Mouse (Mus musculus) forebrain, embryonic 13.5 days (tissue): ENCODE measurements at regions not wholly inside any gene's neighbourhood (a gene's known extent, or its start where the extent isn't known, plus 50 kb on each side); places are given as distances from the start of the nearest gene placed in this dataset. TPM values are rescaled to one million over a fixed set of nuclear protein-coding genes. Genes with fewer than 3 reads are reported as not detected.
A peak's percentile ranks its signal among the peaks of the same experiment; 100 is the strongest.

Experiments
- ATAC-seq: fragments of 200-750 bp; cut with Nextera tagmentation; 2 replicates; pipeline ENCODE4 v1.8.0; 2017
- H3K27ac ChIP-seq: fragments of 300-500 bp; sonication (generic); 2 replicates; pipeline ENCODE4 v1.5.1; 2015; ENCODE audit warnings: inconsistent platforms, mild to moderate bottlenecking, moderate library complexity
- H3K27me3 ChIP-seq: fragments of 300-500 bp; sonication (generic); 2 replicates; pipeline ENCODE4 v1.6.1; 2015; ENCODE audit warnings: mild to moderate bottlenecking, inconsistent platforms
- H3K36me3 ChIP-seq: fragments of 300-500 bp; sonication (generic); 2 replicates; pipeline ENCODE4 v1.6.1; 2015; ENCODE audit warnings: mild to moderate bottlenecking, inconsistent platforms; ENCODE audit not compliant: poor library complexity, severe bottlenecking
- H3K4me1 ChIP-seq: fragments of 300-500 bp; sonication (generic); 2 replicates; pipeline ENCODE4 v1.6.1; 2015; ENCODE audit warnings: inconsistent platforms
- H3K4me2 ChIP-seq: fragments of 300-500 bp; sonication (generic); 2 replicates; pipeline ENCODE4 v1.6.1; 2015; ENCODE audit warnings: inconsistent platforms, mild to moderate bottlenecking, moderate library complexity
- H3K4me3 ChIP-seq: fragments of 300-500 bp; sonication (generic); 2 replicates; pipeline ENCODE4 v1.5.1; 2015; ENCODE audit warnings: mild to moderate bottlenecking, inconsistent platforms
- H3K9ac ChIP-seq: fragments of 300-500 bp; sonication (generic); 2 replicates; pipeline ENCODE4 v1.6.1; 2015; ENCODE audit warnings: mild to moderate bottlenecking, inconsistent platforms
- H3K9me3 ChIP-seq: fragments of 300-500 bp; sonication (generic); replicated peaks from 2 replicates; pipeline ENCODE4 v1.6.1; 2016; ENCODE audit warnings: inconsistent platforms
- WGBS: fragments of 180-500 bp; shearing (Covaris S2); methylation state at CpG from one replicate; pipeline ENCODE4 v1.1.7; 2015; 5-methylcytosine and 5-hydroxymethylcytosine counted together
- microRNA-seq: library from miRNA; unstranded; fragments of <30 nt; microRNA quantifications from one replicate; pipeline ENCODE4, GENCODE M21; 2016

GRCm38 (mm10) chr8:109417971-109418370 lies 75.9 kb upstream of the Pmfbp1 start:
- Histone ChIP-seq H3K4me3 (no peak overlapping the region), H3K36me3 (no peaks in the 10 kb centered on the region), H3K9me3 (no peaks in the 10 kb centered on the region), H3K9ac (peak overlapping the region; percentile 34; the same call in 1 of the 2 replicates), H3K27me3 (no peaks in the 10 kb centered on the region), H3K4me2 (peak overlapping the region; percentile 15), H3K4me1 (peaks cover 37% of the 10 kb centered on the region), H3K27ac (peak overlapping the region; percentile 81)
- 14% methylated on average over 12 of the region's 12 CpGs for WGBS
- peak; percentile 27; the same call in 1 of the 2 replicates for ATAC-seq

GRCm38 (mm10) chr8:109419029-109419596 lies 74.7 kb upstream of the Pmfbp1 start:
- peak overlapping the region; percentile 81 for H3K27ac ChIP-seq
- H3K9ac ChIP-seq = no peak overlapping the region
- H3K4me2 ChIP-seq = no peak overlapping the region
- peaks cover 37% of the 10 kb centered on the region for H3K4me1 ChIP-seq
- H3K27me3 ChIP-seq = no peaks in the 10 kb centered on the region
- WGBS = 46% methylated on average over 4 of the region's 4 CpGs
- ATAC-seq = no peak
- no peak overlapping the region for H3K4me3 ChIP-seq
- H3K9me3 ChIP-seq = no peaks in the 10 kb centered on the region
- H3K36me3 ChIP-seq = no peaks in the 10 kb centered on the region

GRCm38 (mm10) chr8:109424004-109424403 lies 69.8 kb upstream of the Pmfbp1 start:
- H3K4me3 ChIP-seq = no peak overlapping the region
- no peak overlapping the region for H3K4me2 ChIP-seq
- no peak overlapping the region for H3K9ac ChIP-seq
- H3K36me3 ChIP-seq = no peaks in the 10 kb centered on the region
- H3K27me3 ChIP-seq = no peaks in the 10 kb centered on the region
- no peaks in the 10 kb centered on the region for H3K9me3 ChIP-seq
- H3K27ac ChIP-seq = no peak overlapping the region
- ATAC-seq = no peak
- H3K4me1 ChIP-seq = peaks cover 5% of the 10 kb centered on the region
- WGBS = 67% methylated on average over 5 of the region's 5 CpGs

GRCm38 (mm10) chr8:109428551-109428950 lies 65.3 kb upstream of the Pmfbp1 start:
- Histone ChIP-seq H3K9ac (no peak overlapping the region), H3K36me3 (no peaks in the 10 kb centered on the region), H3K27me3 (no peaks in the 10 kb centered on the region), H3K4me3 (no peak overlapping the region), H3K9me3 (no peaks in the 10 kb centered on the region), H3K4me1 (no peaks in the 10 kb centered on the region), H3K27ac (no peak overlapping the region), H3K4me2 (no peak overlapping the region)
- WGBS = 92% methylated on average over 9 of the region's 9 CpGs
- ATAC-seq = no peak

GRCm38 (mm10) chr8:109434538-109434937 lies 59.3 kb upstream of the Pmfbp1 start:
- Histone ChIP-seq H3K27me3 (no peaks in the 10 kb centered on the region), H3K4me1 (peaks cover 16% of the 10 kb centered on the region), H3K9me3 (no peaks in the 10 kb centered on the region), H3K4me2 (no peak overlapping the region), H3K36me3 (no peaks in the 10 kb centered on the region), H3K9ac (no peak overlapping the region), H3K4me3 (no peak overlapping the region), H3K27ac (no peak overlapping the region)
- no peak for ATAC-seq
- WGBS = 91% methylated on average over 12 of the region's 12 CpGs

GRCm38 (mm10) chr8:109436056-109436455 lies 57.8 kb upstream of the Pmfbp1 start:
- 69% methylated on average over 4 of the region's 4 CpGs for WGBS
- ATAC-seq = no peak
- H3K4me2 ChIP-seq = peak overlapping the region; percentile 51

GRCm38 (mm10) chr8:109436830-109437567 lies 56.8 kb upstream of the Pmfbp1 start:
- Histone ChIP-seq H3K36me3 (no peaks in the 10 kb centered on the region), H3K4me2 (peak overlapping the region; percentile 51), H3K9me3 (no peaks in the 10 kb centered on the region), H3K4me1 (peaks cover 16% of the 10 kb centered on the region), H3K9ac (peak overlapping the region; percentile 30), H3K4me3 (peak overlapping the region; percentile 12), H3K27me3 (no peaks in the 10 kb centered on the region), H3K27ac (peak overlapping the region; percentile 88)
- WGBS = 6% methylated on average over 19 of the region's 19 CpGs
- peak; percentile 90 for ATAC-seq

More at GRCm38 (mm10) chr8:109436056-109436455, 57.8 kb upstream of the Pmfbp1 start:
- H3K27me3 ChIP-seq = no peaks in the 10 kb centered on the region
- no peaks in the 10 kb centered on the region for H3K36me3 ChIP-seq
- peak overlapping the region; percentile 88 for H3K27ac ChIP-seq
- H3K4me1 ChIP-seq = peaks cover 16% of the 10 kb centered on the region
- H3K4me3 ChIP-seq = no peak overlapping the region
- no peak overlapping the region for H3K9ac ChIP-seq
- H3K9me3 ChIP-seq = no peaks in the 10 kb centered on the region

- H3K9ac ChIP-seq = no peak overlapping the region
- no peak for ATAC-seq
- no peak overlapping the region for H3K4me3 ChIP-seq
- H3K27me3 ChIP-seq = no peaks in the 10 kb centered on the region
- H3K4me2 ChIP-seq = no peak overlapping the region
- no peaks in the 10 kb centered on the region for H3K36me3 ChIP-seq
- H3K9me3 ChIP-seq = no peaks in the 10 kb centered on the region
- 97% methylated on average over 7 of the region's 7 CpGs for WGBS
- no peak overlapping the region for H3K27ac ChIP-seq
- H3K4me1 ChIP-seq = peaks cover 16% of the 10 kb centered on the region
These were observed 55.3 kb upstream of the Pmfbp1 start for GRCm38 (mm10) chr8:109438531-109438930.

Small RNAs in the stretch of these regions (microRNA-seq; reads per million reads assigned to microRNA genes)
- gene Gm23163 = not detected
